Mouse (Mus musculus): Measurements from ENCODE around the gene Syf2. TPM values are rescaled to one million over a fixed set of nuclear protein-coding genes. Genes with fewer than 3 reads are reported as not detected.

Gene Syf2
- polyA plus RNA-seq, 1 experiment from 2014 or later: 78.9 TPM

DNA sequence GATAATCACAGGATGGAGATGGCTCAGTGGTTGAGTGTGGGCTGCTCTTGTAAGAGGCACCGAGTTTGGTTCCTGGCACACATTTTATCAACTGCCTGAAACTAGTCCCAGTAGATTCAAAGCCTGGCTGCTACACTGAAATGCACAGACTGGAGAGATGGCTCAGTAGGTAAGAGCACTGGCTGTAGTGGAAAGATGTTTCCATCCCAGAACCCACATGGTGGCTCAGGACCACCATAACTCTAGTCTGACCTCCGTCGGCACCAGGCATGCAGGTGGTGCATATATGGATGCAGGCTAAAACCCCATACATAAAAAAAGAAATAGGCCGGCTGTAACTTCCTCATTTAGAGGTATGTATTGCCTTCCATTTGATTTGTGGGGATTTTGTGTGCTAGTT is 1.2 kb upstream of the Syf2 start:
- Histone ChIP-seq H3K36me3 (ENCODE audit: control insufficient read depth, insufficient read depth) (peaks cover 44% of the 10 kb centered on the region), H3K27ac (ENCODE audit: low read length) (no peak overlapping the region), H3K27me3 (ENCODE audit: control insufficient read depth, insufficient read depth, low read length) (no peaks in the 10 kb centered on the region), H3K4me3 (ENCODE audit: low read length) (no peak overlapping the region), H3K4me1 (ENCODE audit: control insufficient read depth, insufficient read depth, low read length) (peaks cover 25% of the 10 kb centered on the region), H3K9me3 (replicated peaks; ENCODE audit: control insufficient read depth, low read length) (no peaks in the 10 kb centered on the region), H3K9ac (ENCODE audit: low read length) (no peak overlapping the region), H3K4me2 (ENCODE audit: low read depth, low read length) (no peak overlapping the region)
- WGBS: 78% methylated on average over 4 of the region's 4 CpGs
- ATAC-seq (replicated peaks; ENCODE audit: extremely low read depth, insufficient read depth, low FRiP score): no peak

DNA sequence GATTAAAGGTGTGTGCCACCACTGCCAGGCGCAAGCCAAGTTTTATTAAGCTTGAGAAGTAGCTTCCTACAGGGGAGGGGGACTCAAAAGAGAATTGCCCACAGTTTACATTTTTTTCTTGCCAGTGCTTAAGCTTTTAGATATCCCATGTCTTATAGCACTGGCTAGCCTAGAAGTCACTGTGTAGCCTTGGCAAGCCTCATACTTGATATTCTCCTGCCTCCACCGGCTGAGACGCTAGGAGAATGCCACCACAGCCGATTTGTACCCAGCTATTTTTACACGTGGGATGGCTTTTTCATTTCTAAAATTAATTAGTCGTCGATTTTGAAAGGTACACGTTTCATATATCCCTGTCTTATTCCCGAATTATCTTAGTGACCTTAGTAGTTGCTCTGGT is 508 bp upstream of the Syf2 start:
- Histone ChIP-seq H3K36me3 (ENCODE audit: control insufficient read depth, insufficient read depth) (peaks cover 49% of the 10 kb centered on the region), H3K4me1 (ENCODE audit: control insufficient read depth, insufficient read depth, low read length) (peaks cover 24% of the 10 kb centered on the region), H3K4me2 (ENCODE audit: low read depth, low read length) (peak overlapping the region; percentile 66), H3K9me3 (replicated peaks; ENCODE audit: control insufficient read depth, low read length) (no peaks in the 10 kb centered on the region), H3K27ac (ENCODE audit: low read length) (peak overlapping the region; percentile 66), H3K27me3 (ENCODE audit: control insufficient read depth, insufficient read depth, low read length) (no peaks in the 10 kb centered on the region), H3K9ac (ENCODE audit: low read length) (peak overlapping the region; percentile 53), H3K4me3 (ENCODE audit: low read length) (peak overlapping the region; percentile 86)
- no peak; the same call in 1 of the 2 replicates for ATAC-seq (replicated peaks; ENCODE audit: extremely low read depth, insufficient read depth, low FRiP score)
- 18% methylated on average over 9 of the region's 9 CpGs for whole genome bisulfite sequencing

DNA sequence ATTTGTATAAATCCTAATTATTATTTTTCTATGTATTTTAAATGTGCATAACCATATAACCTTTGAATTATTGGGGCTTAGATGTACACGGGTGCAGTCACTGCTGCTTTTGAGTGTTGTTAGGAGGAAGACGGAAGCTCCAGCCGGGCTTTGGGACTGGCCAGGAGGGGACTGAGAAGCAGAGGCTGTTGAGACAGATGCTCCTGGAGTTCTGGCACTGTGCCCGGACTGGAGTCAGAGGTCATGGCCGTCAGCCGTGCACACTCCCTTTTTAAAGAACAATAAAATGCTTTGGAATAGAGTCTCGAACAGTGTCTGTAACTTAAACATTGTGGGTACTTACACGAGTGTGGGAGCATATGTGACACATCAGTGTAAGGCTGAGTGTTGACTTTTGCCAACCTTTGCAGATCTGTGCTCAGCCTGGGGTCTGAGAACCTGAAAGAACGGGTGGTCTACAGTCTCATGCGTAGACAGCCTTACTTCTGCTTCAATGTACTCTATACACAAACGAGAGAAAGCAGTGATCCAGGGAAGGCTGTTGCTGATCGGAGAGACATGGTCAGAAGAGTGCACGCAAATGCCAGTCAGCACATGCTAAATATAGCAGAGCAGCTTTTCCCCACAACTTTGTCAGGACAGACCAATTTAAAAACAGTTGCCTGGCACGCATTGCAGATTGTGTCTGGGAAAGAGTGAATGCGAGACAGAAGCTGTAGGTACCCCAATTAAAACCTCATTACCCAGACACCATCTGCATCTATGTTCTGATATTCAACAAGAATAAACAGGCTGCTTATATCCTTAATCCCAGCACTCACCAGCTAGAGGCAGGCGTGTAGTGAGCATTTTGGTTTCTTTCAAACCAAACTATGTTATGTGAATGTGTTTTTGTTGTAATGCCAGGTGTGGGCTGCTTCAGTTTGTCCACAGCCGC is 6.8 kb downstream of the Syf2 start:
- H3K36me3 ChIP-seq (ENCODE audit: control insufficient read depth, insufficient read depth): peaks cover 37% of the 10 kb centered on the region
- H3K27me3 ChIP-seq (ENCODE audit: control insufficient read depth, insufficient read depth, low read length): no peaks in the 10 kb centered on the region
- H3K27ac ChIP-seq (ENCODE audit: low read length): peak overlapping the region; percentile 86
- WGBS: 33% methylated on average over 17 of the region's 17 CpGs
- peak; percentile 84 for ATAC-seq (replicated peaks; ENCODE audit: extremely low read depth, insufficient read depth, low FRiP score)
- peak overlapping the region; percentile 56 for H3K9ac ChIP-seq (ENCODE audit: low read length)
- peak overlapping the region; percentile 5 for H3K4me3 ChIP-seq (ENCODE audit: low read length)
- no peaks in the 10 kb centered on the region for H3K9me3 ChIP-seq (replicated peaks; ENCODE audit: control insufficient read depth, low read length)
- peak overlapping the region; percentile 52 for H3K4me2 ChIP-seq (ENCODE audit: low read depth, low read length)
- peaks cover 7% of the 10 kb centered on the region for H3K4me1 ChIP-seq (ENCODE audit: control insufficient read depth, insufficient read depth, low read length)

DNA sequence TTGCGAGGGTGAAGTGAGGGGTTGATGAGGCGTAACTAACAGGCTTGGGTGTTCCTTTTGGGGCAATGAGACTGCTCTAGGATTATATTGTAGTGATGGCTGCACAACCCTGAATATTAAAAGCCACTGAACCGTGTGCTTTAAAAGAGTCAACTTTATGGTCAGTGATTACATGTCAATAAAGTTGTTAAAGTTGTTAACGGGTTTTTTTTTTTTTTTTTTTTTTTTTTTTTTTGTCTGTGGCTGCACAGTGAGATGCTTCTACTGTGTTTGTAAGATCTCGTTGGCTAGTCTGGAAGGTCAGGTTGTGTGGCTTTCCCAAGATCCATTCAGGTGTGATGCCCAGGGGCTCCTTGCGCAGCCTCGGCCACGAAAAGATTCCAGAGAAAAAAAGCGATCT is 9.2 kb downstream of the Syf2 start:
- H3K4me1 ChIP-seq (ENCODE audit: control insufficient read depth, insufficient read depth, low read length): peaks cover 7% of the 10 kb centered on the region
- 63% methylated on average over 9 of the region's 9 CpGs for WGBS
- peaks cover 20% of the 10 kb centered on the region for H3K36me3 ChIP-seq (ENCODE audit: control insufficient read depth, insufficient read depth)
- H3K27ac ChIP-seq (ENCODE audit: low read length): no peak overlapping the region
- H3K9me3 ChIP-seq (replicated peaks; ENCODE audit: control insufficient read depth, low read length): no peaks in the 10 kb centered on the region
- no peak for ATAC-seq (replicated peaks; ENCODE audit: extremely low read depth, insufficient read depth, low FRiP score)
- no peak overlapping the region for H3K9ac ChIP-seq (ENCODE audit: low read length)
- 0 out of 2 replicates have a peak overlapping the region, but pooled peaks have one; percentile 10 for H3K4me2 ChIP-seq (ENCODE audit: low read depth, low read length)
- H3K4me3 ChIP-seq (ENCODE audit: low read length): no peak overlapping the region
- H3K27me3 ChIP-seq (ENCODE audit: control insufficient read depth, insufficient read depth, low read length): 0 out of 2 replicates have a peak, but pooled peaks cover 3% of the 10 kb centered on the region

DNA sequence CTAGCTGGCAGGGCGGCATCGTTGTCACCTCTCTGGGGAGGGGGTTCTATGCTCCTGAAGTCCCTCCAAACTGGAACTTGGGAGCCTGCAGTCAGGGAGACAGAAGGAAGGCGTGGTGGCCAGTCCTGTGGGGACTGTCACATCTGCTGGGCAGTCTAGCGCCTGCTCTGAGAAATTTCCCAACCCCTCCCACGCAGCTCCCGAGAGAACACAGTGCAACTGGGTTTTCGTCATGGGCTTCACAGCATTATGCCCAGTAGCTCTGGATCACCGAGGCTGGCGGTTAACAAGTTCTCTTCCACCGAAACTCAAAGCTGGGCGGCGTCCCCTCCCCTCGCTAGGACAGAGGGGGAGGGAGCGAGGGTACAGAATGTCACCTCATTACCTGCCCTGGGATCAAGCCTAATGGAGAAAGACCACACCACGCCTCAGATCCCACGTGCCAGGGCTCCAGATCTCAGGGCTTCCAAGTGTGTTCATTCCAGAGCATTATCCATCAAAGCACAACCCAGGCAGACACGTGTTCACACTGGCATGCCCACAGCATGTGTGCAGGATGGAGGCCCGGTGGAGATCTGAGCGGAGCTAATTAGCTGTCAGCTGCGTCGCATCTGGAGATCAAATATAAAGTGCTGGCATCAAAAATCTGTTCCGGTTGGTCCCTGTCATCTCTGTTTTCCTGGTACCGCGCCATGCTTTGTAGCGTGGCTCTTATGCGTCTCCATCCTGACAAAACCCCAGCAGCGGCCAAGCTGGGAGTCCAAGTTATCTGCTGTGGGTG is 13.2 kb downstream of the Syf2 start:
- no peak overlapping the region for H3K27ac ChIP-seq (ENCODE audit: low read length)
- H3K27me3 ChIP-seq (ENCODE audit: control insufficient read depth, insufficient read depth, low read length): peaks cover 9% of the 10 kb centered on the region
- H3K9ac ChIP-seq (ENCODE audit: low read length): no peak overlapping the region; the same call in 1 of the 2 replicates
- 39% methylated on average over 27 of the region's 27 CpGs for WGBS
- H3K4me1 ChIP-seq (ENCODE audit: control insufficient read depth, insufficient read depth, low read length): peaks cover 6% of the 10 kb centered on the region
- no peak for ATAC-seq (replicated peaks; ENCODE audit: extremely low read depth, insufficient read depth, low FRiP score)
- H3K4me3 ChIP-seq (ENCODE audit: low read length): no peak overlapping the region
- no peak overlapping the region; the same call in 1 of the 2 replicates for H3K4me2 ChIP-seq (ENCODE audit: low read depth, low read length)
- no peaks in the 10 kb centered on the region for H3K36me3 ChIP-seq (ENCODE audit: control insufficient read depth, insufficient read depth)
- H3K9me3 ChIP-seq (replicated peaks; ENCODE audit: control insufficient read depth, low read length): no peaks in the 10 kb centered on the region

DNA sequence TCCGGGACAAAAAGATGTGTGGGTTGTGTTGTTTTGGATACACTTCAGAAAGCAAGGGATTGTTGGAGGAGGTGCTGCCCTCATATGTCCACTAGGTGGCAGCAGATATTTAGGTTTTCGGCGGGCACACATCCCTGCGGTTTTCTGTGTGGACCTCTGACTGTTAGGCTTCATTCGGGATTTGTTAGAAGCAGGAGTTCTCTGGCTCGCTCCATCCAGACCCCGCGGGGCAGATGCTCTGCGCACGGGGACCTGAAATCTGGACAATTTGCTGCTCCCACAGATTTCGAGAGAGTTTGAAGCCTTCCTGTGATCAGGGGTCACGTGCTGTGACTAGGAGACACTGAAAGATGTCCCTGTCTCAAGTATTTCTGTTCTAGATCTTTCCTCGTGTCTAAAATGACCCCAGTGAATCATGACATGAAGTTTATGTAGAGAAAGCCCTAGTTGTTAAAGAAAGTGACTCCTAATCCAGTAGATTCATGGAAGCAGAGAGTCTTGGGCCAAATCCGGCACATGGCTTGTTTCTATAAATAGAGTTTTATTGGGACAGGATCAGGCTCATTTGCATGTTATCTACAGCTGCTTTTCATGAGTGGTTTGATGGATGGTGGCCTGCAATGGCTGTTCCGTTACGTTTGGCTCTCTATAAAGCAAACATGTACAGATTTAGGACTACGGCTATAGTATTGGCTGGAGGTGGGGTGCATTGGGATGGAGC is 15.5 kb downstream of the Syf2 start:
- Histone ChIP-seq H3K4me1 (ENCODE audit: control insufficient read depth, insufficient read depth, low read length) (peaks cover 14% of the 10 kb centered on the region), H3K27ac (ENCODE audit: low read length) (peak overlapping the region; percentile 49), H3K4me3 (ENCODE audit: low read length) (peak overlapping the region; percentile 43), H3K36me3 (ENCODE audit: control insufficient read depth, insufficient read depth) (no peaks in the 10 kb centered on the region), H3K4me2 (ENCODE audit: low read depth, low read length) (peak overlapping the region; percentile 77), H3K9me3 (replicated peaks; ENCODE audit: control insufficient read depth, low read length) (no peaks in the 10 kb centered on the region), H3K9ac (ENCODE audit: low read length) (peak overlapping the region; percentile 66; the same call in 1 of the 2 replicates), H3K27me3 (ENCODE audit: control insufficient read depth, insufficient read depth, low read length) (peaks cover 9% of the 10 kb centered on the region)
- whole genome bisulfite sequencing: 7% methylated on average over 17 of the region's 17 CpGs
- ATAC-seq (replicated peaks; ENCODE audit: extremely low read depth, insufficient read depth, low FRiP score): no peak

DNA sequence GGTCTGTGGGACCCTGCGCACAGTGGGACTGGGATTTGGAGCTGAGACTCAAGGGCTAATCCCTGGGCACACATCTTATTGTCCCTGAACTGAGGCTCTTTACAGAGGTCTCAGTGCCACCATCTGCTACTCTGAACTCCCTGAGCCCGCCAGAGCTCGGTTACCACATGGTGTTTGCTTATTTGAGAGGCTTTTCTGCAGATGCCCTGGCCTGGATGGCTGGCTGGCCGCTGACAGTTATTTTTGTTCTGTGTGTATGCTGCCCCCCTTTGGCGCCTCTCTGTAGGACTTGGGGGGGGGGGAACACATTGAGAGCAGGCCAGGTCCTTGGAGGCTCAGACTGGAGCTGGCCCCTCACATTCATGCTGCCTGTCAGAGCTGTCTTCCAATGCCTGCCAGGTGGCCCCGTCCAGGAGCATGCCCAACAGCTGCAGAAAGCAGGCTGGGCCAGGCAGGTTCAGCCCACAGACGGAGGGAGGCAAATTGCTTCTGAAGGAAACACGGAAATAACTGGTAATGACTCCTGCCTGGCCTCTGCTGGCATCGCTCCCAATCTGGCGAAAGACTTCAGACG is 19.9 kb downstream of the Syf2 start:
- peak; percentile 83 for ATAC-seq (replicated peaks; ENCODE audit: extremely low read depth, insufficient read depth, low FRiP score)
- no peaks in the 10 kb centered on the region for H3K9me3 ChIP-seq (replicated peaks; ENCODE audit: control insufficient read depth, low read length)
- H3K4me2 ChIP-seq (ENCODE audit: low read depth, low read length): peak overlapping the region; percentile 25
- H3K36me3 ChIP-seq (ENCODE audit: control insufficient read depth, insufficient read depth): no peaks in the 10 kb centered on the region
- WGBS: 12% methylated on average over 11 of the region's 11 CpGs
- no peaks in the 10 kb centered on the region for H3K27me3 ChIP-seq (ENCODE audit: control insufficient read depth, insufficient read depth, low read length)
- no peak overlapping the region for H3K4me3 ChIP-seq (ENCODE audit: low read length)
- peaks cover 14% of the 10 kb centered on the region for H3K4me1 ChIP-seq (ENCODE audit: control insufficient read depth, insufficient read depth, low read length)
- peak overlapping the region; percentile 77 for H3K27ac ChIP-seq (ENCODE audit: low read length)
- 0 out of 2 replicates have a peak overlapping the region, but pooled peaks have one; percentile 5 for H3K9ac ChIP-seq (ENCODE audit: low read length)

DNA sequence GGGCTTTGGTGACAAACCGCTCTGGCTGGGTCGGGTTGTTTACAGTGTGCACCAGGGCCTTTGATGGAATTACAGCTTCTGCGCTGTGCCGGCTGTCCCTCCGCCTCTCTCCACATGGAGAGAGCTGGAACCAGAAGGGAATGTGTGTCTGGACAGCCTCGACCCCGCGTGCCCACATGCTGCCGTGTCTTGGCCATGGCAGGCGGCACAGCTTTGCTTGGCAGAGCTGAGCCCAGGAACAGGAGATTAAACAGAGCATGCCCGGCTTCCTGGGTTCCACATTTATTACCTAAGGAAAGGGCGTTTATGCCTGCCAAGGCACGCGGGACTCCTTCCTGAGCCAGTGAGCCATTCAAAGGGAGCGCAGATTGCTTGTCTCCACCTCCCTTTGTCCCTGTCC is 23.8 kb downstream of the Syf2 start:
- WGBS: 25% methylated on average over 15 of the region's 15 CpGs
- Histone ChIP-seq H3K4me1 (ENCODE audit: control insufficient read depth, insufficient read depth, low read length) (peaks cover 7% of the 10 kb centered on the region), H3K27ac (ENCODE audit: low read length) (no peak overlapping the region), H3K27me3 (ENCODE audit: control insufficient read depth, insufficient read depth, low read length) (0 out of 2 replicates have a peak, but pooled peaks cover 8% of the 10 kb centered on the region), H3K9me3 (replicated peaks; ENCODE audit: control insufficient read depth, low read length) (no peaks in the 10 kb centered on the region), H3K9ac (ENCODE audit: low read length) (no peak overlapping the region), H3K36me3 (ENCODE audit: control insufficient read depth, insufficient read depth) (no peaks in the 10 kb centered on the region), H3K4me2 (ENCODE audit: low read depth, low read length) (no peak overlapping the region), H3K4me3 (ENCODE audit: low read length) (no peak overlapping the region)
- ATAC-seq (replicated peaks; ENCODE audit: extremely low read depth, insufficient read depth, low FRiP score): no peak
